Mouse (Mus musculus) testis, adult 2 months (tissue): ENCODE measurements around the gene Dcps. TPM values are rescaled to one million over a fixed set of nuclear protein-coding genes. Genes with fewer than 3 reads are reported as not detected.
A peak's percentile ranks its signal among the peaks of the same experiment; 100 is the strongest.

ENCODE experiments used
- H3K27ac ChIP-seq: fragments of 200-500 bp; 2 replicates; pipeline ENCODE4 v1.5.1; 2012; ENCODE audit warnings: low read depth, low read length; ENCODE audit not compliant: control insufficient read depth, insufficient read depth
- H3K27me3 ChIP-seq: fragments of 200-500 bp; 2 replicates; pipeline ENCODE4 v1.6.1; 2012; ENCODE audit warnings: mild to moderate bottlenecking, low read length, moderate library complexity; ENCODE audit not compliant: control insufficient read depth, insufficient read depth
- H3K36me3 ChIP-seq: fragments of 200-500 bp; 2 replicates; pipeline ENCODE4 v1.6.1; 2012; ENCODE audit warnings: mild to moderate bottlenecking, low read length; ENCODE audit not compliant: control insufficient read depth, insufficient read depth
- H3K4me1 ChIP-seq: fragments of 200-500 bp; 2 replicates; pipeline ENCODE4 v1.6.1; 2012; ENCODE audit warnings: low read length; ENCODE audit not compliant: control insufficient read depth, insufficient read depth
- H3K4me3 ChIP-seq: fragments of 200-500 bp; 2 replicates; pipeline ENCODE4 v1.5.1; 2012; ENCODE audit warnings: low read depth, mild to moderate bottlenecking, low read length, moderate library complexity, mixed read lengths; ENCODE audit not compliant: control insufficient read depth
- CTCF ChIP-seq: fragments of 200-500 bp; IDR thresholded peaks from 2 replicates; pipeline ENCODE4 v1.5.1; 2012; ENCODE audit warnings: low read depth, mild to moderate bottlenecking, inconsistent platforms, low read length, moderate library complexity; ENCODE audit not compliant: control insufficient read depth, insufficient read depth, insufficient replicate concordance
- POLR2A ChIP-seq: fragments of 200-500 bp; IDR thresholded peaks from 2 replicates; pipeline ENCODE4 v1.6.1; 2012; ENCODE audit warnings: low read depth, mild to moderate bottlenecking, inconsistent platforms, low read length, moderate library complexity; ENCODE audit not compliant: control insufficient read depth
- polyA plus RNA-seq: library from polyadenylated mRNA; depleted of rRNA; stranded (reverse); fragments of >200 nt; gene quantifications from 2 replicates; pipeline ENCODE4 v1.2.3, GENCODE M21; 2012

Dcps gene
- polyA plus RNA-seq, 1 experiment = 16.7 TPM

DNA sequence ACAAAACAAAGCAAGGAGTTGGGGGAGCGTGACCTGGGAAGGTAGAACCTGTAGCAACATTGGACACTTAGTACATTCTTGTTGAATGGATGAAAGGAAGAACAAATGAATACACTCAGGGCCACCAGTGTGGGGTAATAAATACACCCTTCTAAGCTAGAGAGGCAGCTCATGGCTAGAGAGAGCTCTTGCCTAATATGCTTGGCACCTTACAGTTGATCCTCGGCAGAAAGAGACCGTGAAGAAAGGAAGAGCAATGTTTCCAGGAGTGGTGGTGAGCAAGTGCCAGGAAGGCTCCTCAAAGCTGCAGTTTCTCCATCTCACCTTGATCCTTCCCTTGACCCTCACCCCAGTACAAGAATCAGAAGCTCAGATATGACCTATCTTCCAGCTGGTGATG lies 47.3 kb downstream of the Dcps start:
- Histone ChIP-seq H3K27me3 (no peaks in the 10 kb centered on the region), H3K4me1 (no peaks in the 10 kb centered on the region; the same call in 1 of the 2 replicates), H3K27ac (no peak overlapping the region), H3K36me3 (no peaks in the 10 kb centered on the region), H3K4me3 (no peak overlapping the region)
- TF ChIP-seq POLR2A (no peak), CTCF (no peak)

DNA sequence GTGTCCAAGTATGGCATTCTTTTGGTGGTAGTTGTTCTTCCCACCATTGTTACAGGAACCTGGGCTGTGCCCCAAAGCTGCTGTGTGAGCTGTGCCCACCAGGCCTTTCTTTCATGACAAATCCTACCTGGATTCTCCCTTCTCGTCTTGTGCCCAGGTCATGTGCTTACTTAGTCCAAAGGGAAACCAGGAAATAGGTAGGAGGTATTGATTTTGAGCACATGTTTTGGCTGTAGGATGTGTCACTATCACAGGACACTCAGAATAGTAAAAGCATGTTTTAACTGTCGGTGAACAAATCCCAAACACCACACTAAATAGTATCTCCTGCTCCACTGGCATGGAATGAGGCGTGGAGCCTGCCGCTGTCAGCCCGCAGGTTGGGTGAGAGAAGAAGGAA lies 48.3 kb downstream of the Dcps start:
- Histone ChIP-seq H3K4me3 (no peak overlapping the region), H3K4me1 (no peaks in the 10 kb centered on the region; the same call in 1 of the 2 replicates), H3K36me3 (no peaks in the 10 kb centered on the region), H3K27ac (no peak overlapping the region), H3K27me3 (no peaks in the 10 kb centered on the region)
- TF ChIP-seq POLR2A = no peak
- no peak for TF ChIP-seq CTCF

DNA sequence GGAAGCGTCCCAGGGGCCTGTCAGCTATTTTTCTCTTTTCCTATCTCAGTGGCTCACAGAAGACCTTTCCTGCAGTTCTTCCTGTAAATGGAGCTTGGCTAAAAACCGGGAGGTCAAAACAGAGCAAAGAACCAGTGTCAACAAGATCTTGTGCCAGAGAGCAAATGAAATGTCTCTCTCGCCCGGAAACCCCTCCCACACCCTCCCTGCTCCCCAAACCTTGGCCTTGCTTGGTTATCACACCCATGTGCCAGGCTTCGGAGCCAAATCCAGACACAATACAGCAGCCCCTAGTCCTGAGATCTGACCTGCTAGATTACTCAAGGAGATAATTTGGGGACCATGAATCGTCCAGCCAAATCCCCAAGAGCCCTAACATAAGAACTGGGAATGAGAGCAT lies 48.7 kb downstream of the Dcps start:
- TF ChIP-seq POLR2A = no peak
- no peak for TF ChIP-seq CTCF
- no peaks in the 10 kb centered on the region; the same call in 1 of the 2 replicates for H3K4me1 ChIP-seq
- no peaks in the 10 kb centered on the region for H3K27me3 ChIP-seq
- no peak overlapping the region for H3K4me3 ChIP-seq
- H3K27ac ChIP-seq = no peak overlapping the region
- H3K36me3 ChIP-seq = no peaks in the 10 kb centered on the region

DNA sequence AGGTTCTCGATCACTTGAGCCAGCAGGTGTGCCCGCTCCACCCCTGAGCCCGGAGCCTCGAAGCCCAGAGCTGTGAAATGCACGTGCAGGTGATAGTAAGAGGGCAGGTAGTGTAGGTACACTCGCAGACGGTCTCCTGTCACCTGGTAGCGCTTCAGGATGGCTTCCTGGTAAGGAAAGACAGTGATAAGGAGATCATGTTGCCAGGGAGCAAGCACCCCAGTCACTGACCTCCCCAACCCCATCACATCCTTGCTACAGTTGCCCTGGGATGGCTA lies 51.2 kb downstream of the Dcps start:
- no peaks in the 10 kb centered on the region for H3K27me3 ChIP-seq
- no peaks in the 10 kb centered on the region for H3K36me3 ChIP-seq
- no peaks in the 10 kb centered on the region; the same call in 1 of the 2 replicates for H3K4me1 ChIP-seq
- H3K27ac ChIP-seq = no peak overlapping the region
- no peak overlapping the region for H3K4me3 ChIP-seq
- TF ChIP-seq CTCF (no peak), POLR2A (no peak)

DNA sequence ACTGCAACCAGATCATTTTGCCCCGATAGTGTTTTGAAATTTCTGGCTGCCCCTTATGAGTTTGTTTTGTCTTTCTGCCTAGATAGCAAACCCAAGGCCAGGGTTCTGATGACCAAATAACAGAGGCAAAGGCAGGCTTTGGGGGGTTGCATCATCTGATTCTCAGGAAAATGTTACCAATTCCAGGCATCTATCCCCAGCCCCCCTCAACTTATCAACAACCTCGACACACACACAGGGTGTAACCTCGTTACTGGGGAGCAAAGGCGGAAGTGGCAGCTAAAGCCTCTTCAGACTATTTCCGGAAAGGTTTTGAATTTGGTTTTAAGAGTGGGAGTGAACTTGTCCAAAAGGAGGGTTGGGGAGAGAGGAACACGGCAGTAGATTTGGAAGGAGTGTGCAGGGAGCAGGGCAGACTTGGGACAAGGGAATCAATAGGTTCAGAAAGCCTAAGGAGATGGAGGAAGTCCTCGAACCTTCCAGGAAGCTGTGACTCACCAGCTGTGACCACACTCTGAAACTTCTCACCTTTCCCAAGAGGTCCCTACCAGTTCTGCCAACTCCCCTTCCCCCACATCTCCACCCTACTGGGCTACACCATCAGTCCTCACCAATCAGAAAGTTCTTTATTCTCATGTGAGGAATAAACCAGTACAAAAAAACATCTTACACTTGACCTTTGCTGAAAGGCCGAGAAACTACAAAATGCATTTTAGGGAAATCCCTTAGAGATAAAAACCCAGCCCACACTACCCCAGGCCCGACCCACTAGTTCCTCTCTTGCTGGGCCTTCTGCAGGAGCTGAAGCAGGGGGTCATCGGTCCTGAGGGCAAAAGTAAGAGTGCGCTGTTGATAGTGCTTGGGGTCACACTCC lies 51.8 kb downstream of the Dcps start:
- H3K27ac ChIP-seq = peak overlapping the region; percentile 54; the same call in 1 of the 2 replicates
- no peaks in the 10 kb centered on the region for H3K36me3 ChIP-seq
- H3K4me3 ChIP-seq = no peak overlapping the region

DNA sequence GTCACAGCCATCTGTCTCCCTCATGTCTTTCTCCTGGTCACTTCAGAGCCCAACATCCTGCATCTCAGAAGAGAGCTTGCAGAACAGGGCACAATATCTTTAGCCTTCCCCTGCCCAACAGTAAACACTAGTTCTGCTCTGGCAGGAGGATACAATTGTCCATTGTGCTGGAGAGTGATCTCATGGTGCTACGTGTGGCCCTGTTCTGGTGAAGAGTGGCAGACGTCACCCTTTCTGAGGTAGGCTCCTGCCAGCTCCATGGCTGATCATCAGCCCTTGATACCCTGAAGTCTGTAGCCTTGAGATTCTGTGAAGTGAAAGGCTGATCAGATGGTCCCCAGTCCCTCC lies 52.4 kb downstream of the Dcps start:
- Histone ChIP-seq H3K27me3 (no peaks in the 10 kb centered on the region), H3K27ac (peak overlapping the region; percentile 54; the same call in 1 of the 2 replicates), H3K4me1 (no peaks in the 10 kb centered on the region; the same call in 1 of the 2 replicates), H3K36me3 (no peaks in the 10 kb centered on the region), H3K4me3 (no peak overlapping the region)
- TF ChIP-seq POLR2A (no peak), CTCF (no peak)

More for the DNA sequence above, 51.8 kb downstream of the Dcps start:
- no peaks in the 10 kb centered on the region; the same call in 1 of the 2 replicates for H3K4me1 ChIP-seq
- no peak for TF ChIP-seq CTCF
- H3K27me3 ChIP-seq = no peaks in the 10 kb centered on the region

DNA sequence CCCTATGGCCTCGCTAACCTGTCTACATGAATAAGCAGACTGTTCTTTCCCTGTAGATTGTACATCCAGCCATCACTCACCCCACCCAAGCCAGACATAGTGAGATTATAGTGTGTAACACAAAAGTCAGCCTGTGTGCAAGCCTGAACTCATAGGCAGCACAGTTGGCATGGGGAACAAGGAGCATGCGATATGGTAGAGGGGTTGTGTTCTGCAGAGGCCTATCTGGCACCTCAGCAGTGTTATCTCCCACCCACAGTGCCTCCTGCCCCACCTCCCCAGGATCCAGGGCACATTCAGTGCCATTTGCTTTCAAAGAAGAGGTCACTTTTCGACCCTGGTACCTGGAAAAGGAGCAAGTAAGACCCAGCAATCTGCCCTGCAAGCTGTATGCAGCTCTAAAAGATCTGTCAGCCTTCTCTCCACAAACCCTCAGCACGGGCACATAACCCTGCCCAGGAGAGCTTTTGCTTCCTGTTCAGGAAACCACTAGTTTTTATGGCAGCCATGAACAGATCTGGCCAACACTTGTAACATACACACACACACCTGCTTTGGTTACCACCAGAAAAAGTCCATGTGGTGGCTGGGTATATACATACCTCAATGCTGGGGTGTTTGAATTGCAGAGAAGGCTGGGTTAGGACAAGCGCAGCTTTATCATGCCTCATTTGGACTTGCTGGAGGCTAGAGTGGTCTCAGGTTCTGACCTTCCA lies 53.2 kb downstream of the Dcps start:
- TF ChIP-seq CTCF (no peak), POLR2A (no peak)
- peaks cover 1% of the 10 kb centered on the region for H3K4me1 ChIP-seq
- no peaks in the 10 kb centered on the region for H3K27me3 ChIP-seq
- H3K27ac ChIP-seq = peak overlapping the region; percentile 54; the same call in 1 of the 2 replicates
- H3K36me3 ChIP-seq = no peaks in the 10 kb centered on the region
- no peak overlapping the region for H3K4me3 ChIP-seq
